Mouse (Mus musculus): Measurements from ENCODE around the gene Nol7.

The Nol7 gene

DNA sequence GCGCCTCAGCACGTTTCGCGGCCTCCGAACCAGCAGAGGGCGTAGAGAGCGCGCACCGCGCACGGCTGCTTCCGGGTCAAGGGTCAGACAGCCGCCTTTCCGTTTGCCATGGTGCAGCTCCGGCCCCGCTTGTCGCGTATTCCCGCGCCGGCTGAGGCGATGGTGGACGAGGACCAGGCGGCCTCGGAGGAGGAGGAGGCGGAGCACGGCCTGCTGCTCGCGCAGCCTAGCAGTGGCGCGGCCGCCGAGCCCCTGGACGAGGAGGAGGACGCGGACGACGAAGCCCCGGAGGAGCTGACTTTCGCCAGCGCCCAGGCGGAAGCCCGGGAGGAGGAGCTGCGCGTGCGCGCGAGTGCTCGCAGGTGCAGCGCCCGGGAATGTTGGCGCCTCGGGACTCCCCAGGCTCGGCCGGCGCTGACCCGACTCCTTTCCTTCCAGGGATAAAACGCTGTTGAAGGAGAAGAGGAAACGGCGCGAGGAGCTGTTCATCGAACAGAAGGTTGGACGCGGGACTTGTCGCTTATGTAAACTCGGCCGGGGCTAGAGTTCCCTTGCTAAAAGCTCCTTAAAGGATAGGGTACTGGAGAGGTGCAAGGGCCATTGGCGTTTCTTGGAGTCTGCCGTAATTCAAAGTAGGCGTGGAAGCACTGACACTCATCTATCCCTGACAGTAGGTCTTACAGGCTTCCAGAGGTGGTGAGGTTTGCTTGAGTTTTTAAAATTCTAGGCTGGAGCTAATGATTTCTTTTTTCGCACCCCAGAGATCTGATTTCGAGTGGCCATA is at the start of gene Nol7:
Gene Nol7 (plus strand): TSS at position 94 of the 784 bp plus-strand sequence.
- peak; percentile 99 for DNase-seq (ENCODE audit: extremely low spot score, low spot score)

DNA sequence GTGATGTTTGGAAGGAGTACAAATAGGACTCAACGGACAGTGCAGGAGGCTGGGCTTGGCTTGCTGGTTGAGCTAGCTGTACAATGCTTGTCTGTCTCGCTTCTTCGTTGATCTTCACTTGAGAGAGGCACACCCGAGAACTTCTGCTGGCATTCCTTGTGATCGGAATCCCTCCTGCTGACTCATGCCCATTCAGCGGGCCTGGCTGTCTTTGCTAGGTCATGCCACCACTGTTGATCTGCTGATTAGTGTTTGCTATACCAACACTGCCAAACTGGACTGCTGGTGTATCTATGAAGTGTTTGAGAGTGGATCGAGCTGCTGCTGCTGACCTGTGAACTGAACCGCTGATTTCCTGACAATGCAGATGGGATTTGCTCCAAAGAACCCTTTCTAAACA is 48.8 kb upstream of the Nol7 start:
- no peak for DNase-seq (ENCODE audit: extremely low spot score, low spot score)

DNA sequence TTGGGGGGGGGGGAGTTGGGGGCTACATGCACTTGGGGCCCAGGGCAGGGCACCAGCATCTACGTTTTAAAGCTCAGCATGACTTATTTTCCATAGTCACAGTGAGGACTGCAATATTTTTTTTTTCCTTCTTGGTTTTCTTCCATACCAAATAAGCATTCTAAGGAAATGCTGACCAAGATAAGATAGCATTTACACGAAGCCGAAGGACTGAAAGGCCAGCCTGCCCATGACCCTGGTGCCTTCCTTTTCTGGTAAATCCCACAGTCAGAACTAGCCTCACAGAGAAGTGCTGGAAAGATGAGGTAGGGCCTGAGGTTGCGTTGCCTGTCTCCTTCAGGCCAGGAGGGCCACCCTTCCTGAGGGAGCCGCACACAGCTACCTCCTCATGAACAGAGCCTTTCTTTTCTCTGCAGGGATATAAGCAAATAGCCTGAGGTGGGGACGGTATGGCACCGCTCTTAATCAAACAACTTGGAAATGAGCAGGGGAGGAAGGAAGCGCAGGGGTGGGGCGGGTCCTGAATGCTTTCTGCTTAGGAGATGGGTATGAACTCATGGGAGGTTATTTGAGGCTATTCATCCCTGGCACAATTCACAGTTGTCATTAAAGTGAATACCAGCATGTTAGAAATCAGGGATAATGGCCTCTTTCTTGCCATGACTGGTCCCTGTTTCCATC is 47.6 kb upstream of the Nol7 start:
- no peak for DNase-seq (ENCODE audit: extremely low spot score, low spot score)

DNA sequence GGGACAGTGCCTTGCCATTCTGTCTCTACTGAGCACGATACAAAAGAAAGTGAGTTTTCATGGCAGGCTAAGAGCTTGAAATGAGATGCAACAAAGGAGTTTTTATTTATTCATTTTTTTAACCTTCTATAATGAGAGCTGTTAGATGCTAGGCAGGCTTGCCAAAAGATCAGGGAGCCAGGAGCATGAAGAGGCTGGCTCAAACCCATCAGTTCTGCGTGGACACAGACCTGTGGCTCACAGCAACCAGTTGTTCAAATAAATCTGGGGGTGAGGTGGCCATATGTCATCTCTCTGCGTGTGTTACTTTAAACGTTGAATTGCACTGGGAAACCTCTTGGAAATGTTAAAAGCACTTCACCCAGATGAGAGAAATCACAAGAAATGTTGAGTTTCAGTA is 44.8 kb upstream of the Nol7 start:
- DNase-seq (ENCODE audit: extremely low spot score, low spot score), result no peak

DNA sequence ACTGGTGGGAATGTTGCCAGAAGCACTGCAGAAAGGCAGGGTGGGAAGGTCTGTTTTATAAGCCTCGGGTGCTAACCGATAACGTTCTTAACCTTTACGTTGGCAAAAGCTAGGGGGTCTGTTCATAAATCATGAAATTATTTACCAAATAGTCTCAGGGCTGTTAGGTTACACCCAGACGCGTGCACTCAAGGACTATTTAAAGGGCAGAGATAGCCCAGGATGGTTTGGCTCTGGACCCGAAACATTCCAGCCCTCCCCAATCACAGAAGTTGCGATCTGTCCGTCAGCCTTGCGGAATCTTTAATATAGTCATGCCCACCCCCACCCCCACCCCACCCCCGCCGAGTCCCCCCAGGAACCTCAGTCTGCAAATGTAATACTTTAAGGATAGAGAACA is 43.8 kb upstream of the Nol7 start:
- no peak for DNase-seq (ENCODE audit: extremely low spot score, low spot score)

DNA sequence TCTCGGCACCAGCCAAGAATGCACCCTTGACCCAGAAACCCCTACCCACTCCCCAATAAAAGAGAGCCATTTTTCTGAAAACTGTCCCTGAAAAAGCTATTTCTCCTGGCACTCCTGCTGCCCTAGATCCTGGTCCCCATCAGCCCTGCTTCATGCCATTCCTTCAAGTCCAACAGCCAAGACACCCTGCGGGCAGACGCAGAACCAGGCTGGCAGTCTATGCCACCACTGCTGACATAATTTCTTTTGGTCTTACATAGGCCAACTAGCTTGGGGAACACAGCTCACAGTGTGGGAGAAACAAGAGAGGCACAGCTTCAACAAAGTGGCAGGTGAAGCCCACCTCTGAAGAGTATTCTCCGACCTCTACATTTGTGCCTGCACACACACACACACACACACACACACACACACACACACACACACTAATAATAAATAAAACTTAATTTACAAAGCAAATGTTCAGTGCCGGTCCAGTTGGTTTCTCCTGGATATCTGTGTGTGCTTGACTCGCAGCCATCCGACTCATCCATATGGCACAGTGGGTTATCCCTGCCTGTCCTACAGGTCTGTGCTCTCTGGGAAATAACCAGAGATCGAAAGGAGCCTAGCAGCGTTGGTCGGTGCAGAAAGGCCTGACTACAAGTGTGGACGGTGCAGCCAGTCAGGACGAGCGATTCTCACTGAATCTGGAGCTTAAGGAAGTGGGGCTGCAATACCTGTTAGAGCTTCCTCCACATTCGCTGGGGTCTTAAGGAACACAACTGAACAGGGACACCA is 41.7 kb upstream of the Nol7 start:
- DNase-seq (ENCODE audit: extremely low spot score, low spot score), result no peak

DNA sequence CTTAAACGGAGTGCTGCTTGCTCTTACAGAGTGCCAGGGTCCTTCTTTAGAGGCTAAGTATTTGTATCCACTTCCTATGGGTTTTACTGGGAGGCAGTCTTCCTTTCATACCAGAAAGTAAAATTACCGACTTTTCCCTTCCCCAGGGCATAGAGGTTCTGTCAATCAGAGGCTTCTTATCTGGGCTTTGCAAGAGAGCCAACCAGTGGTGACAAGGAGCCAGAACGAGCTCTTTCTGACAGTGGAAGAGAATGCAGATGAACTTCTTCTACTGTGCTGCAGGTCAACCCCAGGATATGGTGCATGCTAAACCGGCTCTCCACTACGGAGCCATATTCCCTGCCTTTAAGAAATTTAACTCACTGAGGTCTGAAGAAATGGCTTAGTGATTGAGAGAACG is 37.7 kb upstream of the Nol7 start:
- DNase-seq (ENCODE audit: extremely low spot score, low spot score), result no peak

DNA sequence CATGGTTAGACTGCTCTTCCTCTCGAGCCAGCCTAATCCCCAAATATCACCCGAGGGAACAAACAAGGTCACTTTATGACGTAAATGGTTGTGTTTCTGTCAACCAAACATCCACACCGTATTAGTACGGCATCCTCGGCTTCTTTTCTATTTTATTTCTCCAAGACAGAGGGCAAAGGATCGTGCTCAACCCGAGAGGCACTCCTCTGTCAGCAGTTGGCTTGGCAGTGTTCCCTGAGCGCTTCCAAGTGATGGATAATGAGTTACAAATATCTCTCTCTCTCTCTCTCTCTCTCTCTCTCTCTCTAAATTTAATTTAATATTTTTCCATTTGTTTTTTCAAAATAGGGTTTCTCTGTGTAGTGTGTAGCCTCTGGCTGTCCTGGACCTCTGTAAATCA is 35.8 kb upstream of the Nol7 start:
- DNase-seq (ENCODE audit: extremely low spot score, low spot score), result no peak

DNA sequence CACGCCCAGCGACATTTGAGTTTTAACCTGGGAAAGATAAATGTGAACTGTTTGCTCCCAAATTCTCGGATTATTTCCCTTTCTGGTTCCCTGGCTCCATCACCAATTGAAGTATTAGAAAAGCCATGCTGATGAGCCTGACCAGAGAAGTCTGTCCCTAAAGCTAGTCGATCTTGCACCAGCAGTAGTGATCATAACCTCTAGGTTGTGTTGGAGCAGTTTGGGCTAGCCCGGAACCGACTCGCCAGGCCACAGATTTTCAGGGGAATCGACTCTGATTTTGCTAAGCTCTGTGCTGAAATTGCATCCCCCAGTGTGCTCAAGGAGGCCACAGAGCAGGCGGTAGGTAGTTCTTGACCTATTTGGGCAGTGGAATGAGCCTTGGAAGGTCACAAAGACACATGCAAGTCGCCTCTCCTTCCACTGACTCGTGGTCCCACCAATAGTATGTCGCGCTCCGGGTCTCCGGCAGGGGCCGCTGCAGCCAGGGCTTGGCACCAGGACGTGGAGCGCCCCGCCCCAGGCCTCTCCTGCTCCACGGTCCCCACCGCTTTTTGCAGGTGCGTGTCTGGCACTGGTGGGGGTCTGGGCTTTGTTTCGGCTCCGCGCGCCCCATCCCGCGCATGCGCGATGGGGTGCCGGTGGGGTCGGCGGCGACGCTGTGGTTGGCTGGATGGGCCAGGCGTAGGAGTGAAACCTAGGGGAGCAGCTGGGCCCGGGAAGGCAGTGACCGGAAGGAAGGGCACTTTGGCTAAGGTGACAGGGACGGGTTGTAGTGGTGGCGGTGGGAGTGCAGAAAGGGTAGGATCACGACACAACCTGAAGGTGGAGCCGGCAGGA is 33.0 kb upstream of the Nol7 start, which contains the start of gene Sirt5:
Gene Sirt5 (plus strand): TSS at position 512 of the 840 bp plus-strand sequence.
- DNase-seq (ENCODE audit: extremely low spot score, low spot score), result peak; percentile 93

DNA sequence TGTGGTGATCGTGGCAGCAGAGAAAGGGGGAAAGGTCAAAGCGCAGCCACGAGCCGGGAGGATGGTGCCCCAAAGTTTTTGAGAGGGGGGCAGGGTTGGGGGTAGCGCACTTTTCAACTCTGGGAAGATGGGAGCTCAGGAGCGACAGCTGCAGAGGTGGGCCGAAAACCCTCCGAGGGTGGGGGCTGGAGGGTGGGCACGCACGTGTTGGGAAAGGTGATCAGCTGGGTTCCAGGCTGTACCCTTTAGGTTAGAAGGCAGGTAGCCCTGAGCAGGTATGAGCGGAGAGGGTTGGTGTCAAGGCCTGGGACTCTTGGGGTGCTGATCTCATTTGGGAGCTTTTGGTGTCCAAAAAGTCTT is 32.4 kb upstream of the Nol7 start:
- no peak for DNase-seq (ENCODE audit: extremely low spot score, low spot score)

DNA sequence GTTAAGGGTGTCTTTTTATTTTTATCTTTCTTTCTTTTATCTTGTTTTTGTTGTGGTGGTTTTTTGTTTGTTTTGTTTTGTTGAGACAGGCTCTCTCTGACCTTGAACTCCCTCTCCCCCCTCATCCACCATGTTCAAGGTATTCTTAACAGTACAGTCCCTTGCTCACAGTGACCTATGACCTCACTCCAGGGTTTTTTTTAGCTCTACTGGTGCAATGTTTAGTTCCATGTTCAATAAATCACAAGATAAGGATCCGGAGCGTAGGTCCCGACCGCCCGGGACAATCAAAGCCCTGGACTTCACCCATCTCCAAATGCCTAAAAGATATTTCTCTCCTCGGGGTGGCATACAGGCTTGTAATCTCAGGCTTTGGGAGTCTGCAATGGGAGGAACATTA is 28.1 kb upstream of the Nol7 start:
- DNase-seq (ENCODE audit: extremely low spot score, low spot score), result no peak

DNA sequence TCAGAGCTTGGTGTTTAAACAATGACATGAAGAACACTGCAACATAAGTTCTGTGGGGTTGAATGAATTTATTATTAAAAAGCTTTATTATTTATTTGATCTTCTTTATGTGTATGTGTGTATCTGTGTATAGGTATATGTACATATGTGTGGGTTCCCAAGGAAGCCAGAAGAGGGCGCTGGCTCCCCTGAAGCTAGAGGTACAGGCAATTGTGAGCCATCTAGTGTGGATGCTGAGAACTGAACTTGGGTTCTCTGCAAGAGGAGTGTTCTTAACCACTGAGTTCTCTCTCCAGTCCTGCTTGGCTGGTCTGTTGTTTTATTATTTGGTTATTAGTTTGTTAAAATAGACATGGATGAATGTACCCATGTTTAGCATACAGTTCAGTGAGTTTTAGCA is 25.3 kb upstream of the Nol7 start:
- DNase-seq (ENCODE audit: extremely low spot score, low spot score), result no peak

DNA sequence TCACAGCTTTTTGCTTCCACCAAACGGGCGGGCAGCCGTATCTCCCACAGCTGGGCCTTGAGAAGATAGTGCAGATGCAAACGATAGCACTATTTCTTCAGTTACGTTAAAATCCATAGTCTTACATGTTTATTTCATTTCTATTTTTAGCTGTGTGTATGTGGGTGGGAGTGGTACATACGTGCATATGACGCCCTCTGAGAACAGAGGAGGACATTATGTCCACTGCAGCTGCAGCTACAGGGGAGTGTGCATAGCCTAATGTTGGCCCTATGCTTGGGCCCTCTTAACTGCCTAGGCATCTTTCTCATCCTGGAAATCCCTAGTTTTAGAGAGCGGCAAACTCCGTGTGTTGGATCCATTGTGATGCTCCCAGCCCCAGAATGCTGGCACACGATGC is 24.0 kb upstream of the Nol7 start:
- no peak for DNase-seq (ENCODE audit: extremely low spot score, low spot score)

DNA sequence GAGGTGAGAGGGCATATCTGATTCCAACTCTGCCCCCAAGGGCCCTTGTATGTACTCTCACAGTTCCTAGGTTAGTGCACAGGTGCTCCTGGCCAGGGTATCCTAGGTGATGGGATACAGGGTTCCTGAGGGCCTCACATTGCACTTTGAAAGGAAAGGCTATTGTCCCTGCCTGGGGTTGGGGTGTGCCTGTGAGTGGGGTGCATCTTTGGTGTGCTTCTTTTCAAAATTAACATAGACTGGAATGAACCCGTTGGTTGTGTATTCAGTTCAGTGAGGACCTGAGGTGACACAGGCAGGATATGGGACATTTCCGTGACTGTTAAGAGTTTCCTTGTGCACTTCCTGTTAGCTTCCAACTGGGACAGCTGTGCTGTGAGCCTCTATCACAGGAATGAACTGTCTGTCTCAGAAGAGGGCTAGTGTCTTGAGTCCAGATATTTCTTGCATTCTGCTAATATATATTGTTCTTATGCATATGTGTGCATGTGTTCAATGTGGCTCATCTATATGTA is 23.2 kb upstream of the Nol7 start:
- DNase-seq (ENCODE audit: extremely low spot score, low spot score), result no peak

DNA sequence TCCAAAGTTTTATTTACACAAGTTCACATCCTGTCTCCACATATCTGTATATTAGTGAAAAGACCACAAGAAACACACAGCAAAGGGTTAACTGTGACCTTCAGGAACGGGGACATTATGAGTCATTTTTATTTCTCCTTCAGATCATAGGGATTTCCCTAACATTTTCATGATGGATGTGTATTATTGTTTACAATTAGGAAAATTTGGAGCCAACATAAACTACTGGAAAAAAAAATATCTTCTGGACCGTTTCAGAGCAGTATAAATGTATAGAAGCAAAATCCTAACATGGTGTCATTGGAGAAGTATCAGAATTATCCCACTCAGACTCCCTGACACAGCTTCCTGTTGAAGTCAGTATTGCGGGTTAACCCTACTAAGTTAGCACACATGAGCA is 18.2 kb upstream of the Nol7 start:
- DNase-seq (ENCODE audit: extremely low spot score, low spot score), result no peak

DNA sequence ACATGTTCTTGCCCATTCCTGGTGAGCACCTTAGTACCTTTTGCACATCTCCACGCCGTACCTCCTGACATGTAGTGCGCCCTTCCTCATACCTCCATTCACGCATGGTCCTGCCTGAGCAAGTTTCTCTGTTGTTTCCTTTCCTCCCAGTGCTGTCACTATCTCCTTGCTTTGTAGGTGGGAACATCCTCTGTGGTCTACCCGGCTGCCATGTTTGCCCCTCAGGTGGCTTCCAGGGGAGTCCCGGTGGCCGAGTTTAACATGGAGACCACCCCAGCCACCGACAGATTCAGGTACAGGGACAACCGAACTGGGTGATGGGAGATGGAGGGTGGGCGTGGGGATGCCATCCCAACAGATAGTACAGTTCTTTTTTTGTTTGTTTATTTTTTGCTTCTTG is 12.9 kb upstream of the Nol7 start:
- DNase-seq (ENCODE audit: extremely low spot score, low spot score), result no peak

DNA sequence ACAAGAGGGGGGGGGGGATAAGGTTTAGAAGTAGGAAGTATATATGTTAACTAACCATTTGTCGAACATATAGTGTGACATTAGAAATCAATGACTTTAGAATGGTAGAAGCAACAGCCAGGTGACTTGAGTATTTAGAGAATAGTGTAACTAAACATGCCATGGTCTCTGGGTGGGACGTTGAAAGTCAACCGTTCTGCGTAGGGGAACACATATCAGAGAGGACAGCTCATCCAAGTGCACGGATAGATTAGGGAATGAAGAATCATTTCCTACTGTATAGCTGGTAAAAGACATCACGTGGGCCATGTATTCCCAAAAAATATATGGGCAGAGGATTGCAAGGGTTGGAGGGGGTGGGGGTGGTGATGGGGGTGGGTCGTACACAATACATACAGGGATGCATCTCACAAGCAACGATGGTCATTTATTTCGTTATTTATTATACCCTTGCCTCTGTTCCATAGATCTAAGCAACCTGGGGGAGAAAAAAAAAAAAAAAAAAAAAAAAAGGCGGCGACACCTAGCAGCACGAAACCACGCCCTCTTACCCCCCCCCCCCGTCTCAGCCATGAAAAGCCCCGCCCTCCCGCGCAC is 392 bp upstream of the Nol7 start:
- no peak for DNase-seq (ENCODE audit: extremely low spot score, low spot score)

DNA sequence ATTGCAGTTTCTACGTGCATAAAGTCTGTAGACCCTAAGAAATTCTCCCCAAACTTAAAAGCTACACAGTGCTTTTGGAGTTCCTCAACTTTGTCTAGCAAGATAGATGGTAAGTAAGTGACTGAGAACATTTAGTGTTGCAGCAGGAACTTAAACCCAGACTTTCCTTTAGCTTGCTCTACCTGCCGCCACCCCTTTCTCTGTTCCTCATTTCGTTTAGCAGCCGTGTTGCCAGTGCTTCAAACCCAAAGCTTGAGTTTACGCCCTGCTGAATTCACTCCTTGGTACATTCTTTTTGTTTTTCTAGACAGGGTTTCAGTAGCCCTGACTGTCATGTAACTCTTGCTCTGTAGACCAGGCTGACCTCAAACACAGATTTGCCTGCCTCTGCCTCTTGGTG is 1.4 kb downstream of the Nol7 start:
- no peak for DNase-seq (ENCODE audit: extremely low spot score, low spot score)

DNA sequence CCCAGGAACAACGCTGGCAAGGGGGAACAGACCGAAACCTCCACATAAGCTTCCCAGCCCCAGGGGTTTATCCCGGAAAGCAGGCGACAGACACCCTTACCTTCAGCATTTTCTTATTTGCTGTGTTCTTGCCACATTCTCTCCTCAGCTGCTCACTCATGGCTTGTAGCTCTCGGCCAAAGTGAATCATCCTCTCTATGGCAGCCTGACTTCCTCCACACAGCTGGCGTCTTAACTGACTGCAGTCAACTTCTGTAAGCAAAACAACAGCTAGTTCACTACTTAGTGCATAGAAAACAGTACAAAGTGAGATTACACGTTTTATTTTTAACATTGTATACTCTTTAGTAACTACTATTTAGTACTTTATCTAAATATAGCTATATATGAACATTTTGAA is 14.1 kb downstream of the Nol7 start:
- DNase-seq (ENCODE audit: extremely low spot score, low spot score), result no peak

DNA sequence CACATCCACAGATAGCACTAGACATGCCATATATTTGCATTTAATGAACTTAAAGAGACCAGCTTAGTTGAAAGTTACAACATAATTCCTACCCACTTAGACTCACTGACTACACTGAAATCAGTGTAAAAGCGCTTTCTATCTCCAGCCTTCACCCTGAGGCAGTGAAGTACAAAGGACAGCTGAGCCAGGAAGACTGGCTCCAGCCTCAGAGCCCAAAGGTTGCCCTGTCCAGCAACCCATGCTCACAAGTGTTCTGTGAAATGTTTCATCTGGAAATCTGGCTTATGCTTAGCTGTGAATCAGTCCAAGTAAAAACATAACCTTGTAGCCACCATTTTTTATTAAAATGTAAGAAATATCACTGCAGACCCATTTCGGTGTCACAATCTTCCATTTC is 15.4 kb downstream of the Nol7 start:
- no peak for DNase-seq (ENCODE audit: extremely low spot score, low spot score)

DNA sequence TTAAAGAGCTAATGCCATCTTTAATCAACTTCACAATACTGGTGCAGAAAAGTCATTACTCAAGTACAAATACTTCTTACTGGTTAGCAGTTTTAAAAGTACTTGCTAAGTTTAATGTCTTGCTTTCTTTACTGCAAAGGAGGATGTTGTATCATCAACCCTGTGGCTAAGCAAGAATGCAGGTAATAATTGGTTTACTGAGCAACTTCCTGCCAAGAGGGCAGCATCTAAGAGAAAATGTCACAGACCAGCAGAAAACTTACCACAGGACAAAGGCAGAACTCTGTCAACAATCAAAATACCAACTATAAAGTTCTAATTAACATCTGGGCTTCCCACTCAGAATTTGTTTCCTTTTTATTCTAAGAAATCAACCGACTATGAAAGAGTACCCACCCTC is 17.1 kb downstream of the Nol7 start:
- no peak for DNase-seq (ENCODE audit: extremely low spot score, low spot score)
